Comparison of ENCODE assay signal across 28 mouse cellular contexts in genomic region chr3:33416321-33416720, GRCm38 (mm10).
"Had no signal": no experiment of that assay in that cellular context is flagged by ENCODE, and none has a peak within 500 bp of the region (broad histone marks: within the 10 kb centered on the region; RNA-seq: fewer than 3 reads in every experiment).

No protein-coding gene starts in this region.

- H3K27ac ChIP-seq: embryonic facial prominence, embryonic 10.5 days; embryonic facial prominence, embryonic 12.5 days; embryonic facial prominence, embryonic 13.5 days; embryonic facial prominence, embryonic 15.5 days; forebrain, embryonic 10.5 days; forebrain, embryonic 12.5 days; forebrain, embryonic 13.5 days; forebrain, embryonic 15.5 days; gastrocnemius, adult 2 months; heart, adult 2 months had no signal

- ATAC-seq: forebrain, embryonic 13.5 days; forebrain, embryonic 14.5 days; forebrain, embryonic 15.5 days; forebrain, embryonic 16.5 days; forebrain, postnatal 0 days had no signal

- H3K4me3 ChIP-seq: embryonic facial prominence, embryonic 10.5 days; embryonic facial prominence, embryonic 12.5 days; embryonic facial prominence, embryonic 13.5 days; embryonic facial prominence, embryonic 15.5 days; erythroblast, embryonic 14.5 days; forebrain, embryonic 10.5 days; forebrain, embryonic 12.5 days; forebrain, embryonic 13.5 days; forebrain, embryonic 15.5 days; gastrocnemius, adult 2 months; heart, adult 2 months had no signal

- H3K4me2 ChIP-seq: embryonic facial prominence, embryonic 12.5 days; embryonic facial prominence, embryonic 13.5 days; embryonic facial prominence, embryonic 15.5 days; forebrain, embryonic 12.5 days; forebrain, embryonic 13.5 days; forebrain, embryonic 15.5 days had no signal

- H3K4me1 ChIP-seq: embryonic facial prominence, embryonic 10.5 days; embryonic facial prominence, embryonic 12.5 days; embryonic facial prominence, embryonic 13.5 days; embryonic facial prominence, embryonic 15.5 days; forebrain, embryonic 10.5 days; forebrain, embryonic 12.5 days; forebrain, embryonic 13.5 days; forebrain, embryonic 15.5 days had no signal

- H3K36me3 ChIP-seq: embryonic facial prominence, embryonic 10.5 days; embryonic facial prominence, embryonic 12.5 days; embryonic facial prominence, embryonic 13.5 days; embryonic facial prominence, embryonic 15.5 days; forebrain, embryonic 10.5 days; forebrain, embryonic 12.5 days; forebrain, embryonic 15.5 days had no signal

- H3K9me3 ChIP-seq: embryonic facial prominence, embryonic 10.5 days; embryonic facial prominence, embryonic 12.5 days; embryonic facial prominence, embryonic 13.5 days; embryonic facial prominence, embryonic 15.5 days; forebrain, embryonic 10.5 days; forebrain, embryonic 12.5 days; forebrain, embryonic 13.5 days; forebrain, embryonic 15.5 days had no signal

- H3K27me3 ChIP-seq: embryonic facial prominence, embryonic 12.5 days; embryonic facial prominence, embryonic 13.5 days; embryonic facial prominence, embryonic 15.5 days; forebrain, embryonic 12.5 days; forebrain, embryonic 13.5 days; forebrain, embryonic 15.5 days had no signal

- H3K9ac ChIP-seq: embryonic facial prominence, embryonic 12.5 days; embryonic facial prominence, embryonic 13.5 days; embryonic facial prominence, embryonic 15.5 days; forebrain, embryonic 12.5 days; forebrain, embryonic 13.5 days; forebrain, embryonic 15.5 days; forebrain, postnatal 0 days had no signal

- DNase-seq: cerebellum, adult 2 months; cerebellum, adult 8-10 months; cerebellum, adult 9-10 months; cerebellum, adult 9-11 months; cerebellum, postnatal 10 days; cerebellum, postnatal 14 days; cerebellum, postnatal 25 days; cerebellum, postnatal 36 days; embryo, embryonic 11 days; forebrain, postnatal 0 days; gastrocnemius, adult 2 months; gastrocnemius, postnatal 10 days; gastrocnemius, postnatal 14 days; gastrocnemius, postnatal 25 days; gastrocnemius, postnatal 36 days; heart, adult 18-20 months; heart, adult 2 months had no signal
